Mouse (Mus musculus) left cerebral cortex, adult 11 months (tissue): ENCODE results near the gene Ddit4.

ENCODE experiments used
- DNase-seq: peaks from one replicate; pipeline ENCODE4 v3.0.0; 2022; ENCODE audit warnings: low spot score

Gene Ddit4

GRCm38 (mm10) chr10:59971813-59972212, 20.2 kb upstream of the Ddit4 start:
- DNase-seq: no peak

- DNase-seq: no peak
These were observed 18.9 kb upstream of the Ddit4 start for GRCm38 (mm10) chr10:59970450-59971062.

GRCm38 (mm10) chr10:59969821-59970449, 18.3 kb upstream of the Ddit4 start:
- no peak for DNase-seq

GRCm38 (mm10) chr10:59967309-59967942, 15.8 kb upstream of the Ddit4 start:
- no peak for DNase-seq

- no peak for DNase-seq
These were observed 15.1 kb upstream of the Ddit4 start for GRCm38 (mm10) chr10:59966743-59967142.

- DNase-seq: no peak
These were observed 14.2 kb upstream of the Ddit4 start for GRCm38 (mm10) chr10:59965788-59966187.

GRCm38 (mm10) chr10:59965362-59965695, 13.7 kb upstream of the Ddit4 start:
- DNase-seq: no peak

- no peak for DNase-seq
These were observed 13.1 kb upstream of the Ddit4 start for GRCm38 (mm10) chr10:59964504-59965361.

- no peak for DNase-seq
These were observed 12.0 kb upstream of the Ddit4 start for GRCm38 (mm10) chr10:59963609-59964008.

GRCm38 (mm10) chr10:59959517-59959916, 7.9 kb upstream of the Ddit4 start:
- no peak for DNase-seq

- DNase-seq: no peak
These were observed 6.8 kb upstream of the Ddit4 start for GRCm38 (mm10) chr10:59958458-59958857.

- no peak for DNase-seq
These were observed 5.8 kb upstream of the Ddit4 start for GRCm38 (mm10) chr10:59957171-59958149.

- no peak for DNase-seq
These were observed 5.0 kb upstream of the Ddit4 start for GRCm38 (mm10) chr10:59956681-59957080.

- DNase-seq: no peak
These were observed 2.0 kb upstream of the Ddit4 start for GRCm38 (mm10) chr10:59953564-59954039.

GRCm38 (mm10) chr10:59952781-59953563, 1.3 kb upstream of the Ddit4 start:
- no peak for DNase-seq

- DNase-seq: no peak
These were observed 632 bp upstream of the Ddit4 start for GRCm38 (mm10) chr10:59952152-59952780.

- DNase-seq: no peak
These were observed 880 bp downstream of the Ddit4 start for GRCm38 (mm10) chr10:59950716-59951191.

- no peak for DNase-seq
These were observed 1.6 kb downstream of the Ddit4 start for GRCm38 (mm10) chr10:59949783-59950605.

- no peak for DNase-seq
These were observed 2.4 kb downstream of the Ddit4 start for GRCm38 (mm10) chr10:59949255-59949648.
